Mouse (Mus musculus) layer of hippocampus, adult 2 months (tissue): ENCODE measurements at regions not wholly inside any gene's neighbourhood (a gene's known extent, or its start where the extent isn't known, plus 50 kb on each side); places are given as distances from the start of the nearest gene placed in this dataset.

Experiments used
- DNase-seq, 2 experiments: peaks; one replicate each; pipeline ENCODE4 v3.0.0; 2022; ENCODE audit warnings: low spot score in 2 of 2
- H3K27ac ChIP-seq: fragments of 200-600 bp; 2 replicates; pipeline ENCODE4 v1.8.1; 2022
- H3K4me3 ChIP-seq: fragments of 200-600 bp; 2 replicates; pipeline ENCODE4 v1.8.1; 2022; ENCODE audit warnings: mild to moderate bottlenecking
- CTCF ChIP-seq: fragments of 200-600 bp; conservative IDR thresholded peaks from 2 replicates; pipeline ENCODE4 v1.8.1; 2022; ENCODE audit warnings: antibody characterized with exemption, mild to moderate bottlenecking, moderate library complexity

DNA sequence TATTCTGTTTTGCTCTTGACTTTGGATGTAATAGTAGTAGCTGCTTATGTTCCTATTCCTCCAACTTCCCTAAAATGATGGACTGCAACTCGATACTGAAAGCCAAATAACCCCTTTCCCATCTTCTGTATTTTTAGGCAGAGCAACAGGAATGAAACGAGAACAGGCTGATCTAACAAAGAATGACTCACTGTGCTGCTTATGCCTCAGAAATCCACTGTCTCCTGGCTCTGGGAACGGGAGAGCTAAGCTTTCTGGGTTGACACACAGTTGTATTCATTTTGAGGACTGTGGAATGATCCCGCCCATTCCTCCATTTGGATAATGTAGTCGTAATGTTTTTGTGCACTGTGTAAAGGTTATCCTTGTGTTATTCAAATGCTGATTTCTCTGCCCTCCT lies 82.6 kb upstream of the Mon1b start:
- DNase-seq: peak in 1 of 2 experiments; percentile 37
- no peak overlapping the region for H3K27ac ChIP-seq
- no peak for TF ChIP-seq CTCF
- H3K4me3 ChIP-seq: no peak overlapping the region

GRCm38 (mm10) chr8:113554700-113555455 lies 80.5 kb upstream of the Mon1b start:
- TF ChIP-seq CTCF: no peak
- H3K27ac ChIP-seq: no peak overlapping the region
- no peak for DNase-seq
- H3K4me3 ChIP-seq: no peak overlapping the region

DNA sequence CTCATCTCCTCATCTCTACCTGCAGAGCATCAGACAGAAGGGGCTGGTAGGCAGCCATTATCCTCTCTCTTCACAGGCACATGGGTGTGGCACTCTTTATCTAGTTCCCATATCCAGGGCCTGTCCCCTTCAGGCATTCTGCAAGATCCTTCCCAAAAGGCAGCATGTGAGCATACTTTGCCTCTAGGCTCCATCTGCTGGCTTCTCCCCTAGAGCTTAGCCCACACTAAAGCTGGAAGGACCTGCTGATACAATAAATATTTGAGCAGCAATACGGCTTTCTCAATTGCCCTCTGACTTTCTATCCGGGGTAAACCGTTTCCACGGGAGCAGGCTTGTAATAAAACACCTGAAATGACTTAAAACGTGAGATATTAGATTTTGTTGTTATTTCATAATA lies 78.4 kb upstream of the Mon1b start:
- H3K27ac ChIP-seq: no peak overlapping the region
- peak in 1 of 2 experiments; percentile 29 for DNase-seq
- no peak overlapping the region for H3K4me3 ChIP-seq
- peak; percentile 53 for TF ChIP-seq CTCF

DNA sequence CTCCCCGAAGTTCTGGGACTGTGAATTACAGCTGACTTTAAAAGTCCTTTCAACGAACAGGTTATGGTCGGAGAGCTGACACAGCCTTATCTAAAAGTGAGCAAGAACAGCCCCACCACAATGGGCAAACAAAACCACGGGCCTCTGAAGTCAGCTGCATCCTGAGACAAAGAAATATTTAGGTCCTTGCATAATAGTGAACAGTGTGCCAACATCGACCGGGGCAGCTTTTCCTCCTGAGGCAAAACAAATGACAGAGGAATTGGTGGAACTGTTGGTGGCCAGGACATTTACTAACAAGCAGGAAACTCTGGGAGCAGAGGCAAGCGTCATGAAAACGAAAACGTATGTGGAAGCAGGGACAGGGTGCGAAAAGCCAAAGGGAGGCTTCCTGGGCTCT lies 54.3 kb upstream of the Mon1b start:
- Histone ChIP-seq H3K4me3 (no peak overlapping the region), H3K27ac (no peak overlapping the region)
- DNase-seq: no peak
- no peak for TF ChIP-seq CTCF

GRCm38 (mm10) chr8:113581704-113582103 lies 53.7 kb upstream of the Mon1b start:
- no peak for TF ChIP-seq CTCF
- DNase-seq: no peak
- no peak overlapping the region for H3K4me3 ChIP-seq
- no peak overlapping the region for H3K27ac ChIP-seq

- Histone ChIP-seq H3K4me3 (peak overlapping the region; percentile 36; the same call in 1 of the 2 replicates), H3K27ac (no peak overlapping the region)
- DNase-seq: peak; percentile 23 to 49
- TF ChIP-seq CTCF: peak; percentile 89
Measured at GRCm38 (mm10) chr8:113582180-113582975, 53.0 kb upstream of the Mon1b start.

- TF ChIP-seq CTCF: peak; percentile 57
- Histone ChIP-seq H3K27ac (no peak overlapping the region), H3K4me3 (no peak overlapping the region)
- DNase-seq: no peak
Measured at GRCm38 (mm10) chr8:113583801-113584200, 51.6 kb upstream of the Mon1b start.
